Mouse (Mus musculus) yolk sac, embryonic 10.5 days (tissue): Measurements from ENCODE around the gene Phlpp2.

Source experiments
- DNase-seq: peaks from one replicate; pipeline ENCODE4 v3.0.0-alpha.2; 2017; ENCODE audit warnings: low spot score

Phlpp2 gene

GRCm38 (mm10) chr8:109902379-109902778, 34.0 kb downstream of the Phlpp2 start:
- no peak for DNase-seq

- no peak for DNase-seq
Measured at GRCm38 (mm10) chr8:109903909-109904469, 35.6 kb downstream of the Phlpp2 start.

- no peak for DNase-seq
Measured at GRCm38 (mm10) chr8:109904928-109905668, 36.8 kb downstream of the Phlpp2 start.

- no peak for DNase-seq
Measured at GRCm38 (mm10) chr8:109906907-109907306, 38.6 kb downstream of the Phlpp2 start.

- DNase-seq, result no peak
Measured at GRCm38 (mm10) chr8:109907376-109907775, 39.0 kb downstream of the Phlpp2 start.

GRCm38 (mm10) chr8:109917277-109917676, 48.9 kb downstream of the Phlpp2 start:
- DNase-seq, result no peak

- DNase-seq, result no peak
Measured at GRCm38 (mm10) chr8:109920406-109921390, 52.4 kb downstream of the Phlpp2 start.

- DNase-seq, result no peak
Measured at GRCm38 (mm10) chr8:109941606-109942360, 73.4 kb downstream of the Phlpp2 start.

GRCm38 (mm10) chr8:109945153-109945632, 76.9 kb downstream of the Phlpp2 start:
- no peak for DNase-seq

GRCm38 (mm10) chr8:109945694-109946093, 77.4 kb downstream of the Phlpp2 start:
- no peak for DNase-seq

- DNase-seq, result no peak
Measured at GRCm38 (mm10) chr8:109946272-109946671, 77.9 kb downstream of the Phlpp2 start.

GRCm38 (mm10) chr8:109947447-109948284, 79.3 kb downstream of the Phlpp2 start:
- no peak for DNase-seq

GRCm38 (mm10) chr8:109948285-109948564, 79.9 kb downstream of the Phlpp2 start:
- DNase-seq, result no peak

GRCm38 (mm10) chr8:109952171-109952570, 83.8 kb downstream of the Phlpp2 start:
- DNase-seq, result no peak

GRCm38 (mm10) chr8:109954486-109954948, 86.2 kb downstream of the Phlpp2 start:
- no peak for DNase-seq

- DNase-seq, result peak; percentile 79
Measured at GRCm38 (mm10) chr8:109957167-109958028, 89.1 kb downstream of the Phlpp2 start.

- DNase-seq, result no peak
Measured at GRCm38 (mm10) chr8:109958036-109958655, 89.8 kb downstream of the Phlpp2 start.

- no peak for DNase-seq
Measured at GRCm38 (mm10) chr8:109959112-109959511, 90.8 kb downstream of the Phlpp2 start.

GRCm38 (mm10) chr8:109961693-109962367, 93.5 kb downstream of the Phlpp2 start, which contains the start of gene Marveld3:
Marveld3 (minus strand) TSS chr8:109962203.
- peak; percentile 70 for DNase-seq
